17 mouse cellular contexts compared by ENCODE assay signal in the genomic region with DNA sequence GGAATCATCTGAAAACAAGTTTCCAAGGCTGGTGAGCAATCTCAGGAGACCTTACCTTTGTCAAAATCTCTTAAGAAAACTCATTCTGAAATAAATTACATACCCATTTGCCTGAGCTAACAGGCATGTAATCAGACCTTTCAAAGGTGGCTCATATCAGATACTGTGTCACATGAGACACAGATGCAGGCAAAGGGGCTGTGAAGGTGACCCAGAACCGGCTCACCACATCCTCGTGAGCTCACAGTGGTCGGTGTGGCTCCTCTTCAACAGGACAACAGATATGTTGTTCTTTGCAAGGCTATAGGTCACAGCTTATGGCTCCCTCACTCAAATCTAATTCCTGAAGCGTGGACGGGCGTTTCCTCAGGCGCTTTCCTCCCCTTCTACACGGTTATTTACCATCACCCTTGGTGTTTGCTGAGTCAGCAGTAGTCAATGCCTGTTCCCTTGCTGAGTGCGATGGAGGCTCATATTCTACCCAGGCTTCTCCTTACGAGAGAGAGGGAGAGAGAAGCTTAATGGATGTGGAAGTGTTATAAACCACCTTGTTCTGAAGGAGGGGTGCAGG. TPM values are rescaled to one million over a fixed set of nuclear protein-coding genes. Genes with fewer than 3 reads are reported as not detected.
A peak's percentile ranks its signal among the peaks of the same experiment; 100 is the strongest.
DNase-seq lines count a peak whose midpoint lies in the region; ATAC-seq and TF ChIP-seq lines count a peak whose summit lies in the region.
"Had no signal": no experiment of that assay in that cellular context is flagged by ENCODE, and none has a peak within 500 bp of the region (broad histone marks: within the 10 kb centered on the region; RNA-seq: fewer than 3 reads in every experiment).

No protein-coding gene starts in this region.

- ATAC-seq in hindbrain, embryonic 11.5 days (ENCODE audit: low FRiP score): no peak
- ATAC-seq in hindbrain, embryonic 14.5 days (ENCODE audit: low FRiP score): no peak
- ATAC-seq in neural tube, embryonic 15.5 days (ENCODE audit: low FRiP score): peak; percentile 32; the same call in 1 of the 2 replicates
- ATAC-seq: liver, embryonic 12.5 days had no signal

- no peak overlapping the region for H3K27ac ChIP-seq in hindbrain, embryonic 11.5 days (ENCODE audit: low read depth, low read length)
- H3K27ac ChIP-seq in hindbrain, embryonic 14.5 days: no peak overlapping the region
- H3K27ac ChIP-seq in testis, adult 2 months (ENCODE audit: control insufficient read depth, insufficient read depth, low read depth, low read length): peak overlapping the region; percentile 55
- H3K27ac ChIP-seq in limb, embryonic 10.5 days: no peak overlapping the region
- no peak overlapping the region for H3K27ac ChIP-seq in neural tube, embryonic 15.5 days (replicated peaks)
- H3K27ac ChIP-seq: liver, embryonic 12.5 days; lung, embryonic 15.5 days had no signal

- peak; percentile 11 for DNase-seq in hindbrain, embryonic 11.5 days (ENCODE audit: low spot score)
- DNase-seq in hindbrain, embryonic 14.5 days (ENCODE audit: low spot score): no peak
- DNase-seq in testis, postnatal 10 days (ENCODE audit: low spot score): no peak
- DNase-seq in limb, embryonic 10.5 days (ENCODE audit: low spot score): peak; percentile 25
- DNase-seq in cerebellum, postnatal 4 days (ENCODE audit: low spot score in 2 of 2): no peak
- no peak for DNase-seq in embryo, embryonic 11 days
- DNase-seq: adrenal gland, adult 8-10 months; B cell, adult 2 months; cerebellum, adult 2 months; gastrocnemius, postnatal 36 days; kidney, postnatal 14 days; right cerebral cortex, postnatal 25 days; thymus, adult 18-20 months had no signal

- H3K27me3 ChIP-seq in hindbrain, embryonic 11.5 days (ENCODE audit: control insufficient read depth, insufficient read depth, low read length): no peaks in the 10 kb centered on the region
- H3K27me3 ChIP-seq in hindbrain, embryonic 14.5 days (ENCODE audit: control insufficient read depth, insufficient read depth, low read length): no peaks in the 10 kb centered on the region
- H3K27me3 ChIP-seq in testis, adult 2 months (ENCODE audit: control insufficient read depth, insufficient read depth, low read length): no peaks in the 10 kb centered on the region
- H3K27me3 ChIP-seq in limb, embryonic 10.5 days (ENCODE audit: low read depth, poor library complexity, severe bottlenecking): no peaks in the 10 kb centered on the region
- H3K27me3 ChIP-seq in neural tube, embryonic 15.5 days (replicated peaks): no peaks in the 10 kb centered on the region
- H3K27me3 ChIP-seq: liver, embryonic 12.5 days; lung, embryonic 15.5 days had no signal

- no peaks in the 10 kb centered on the region for H3K9me3 ChIP-seq in hindbrain, embryonic 11.5 days (ENCODE audit: control insufficient read depth, low read length)
- H3K9me3 ChIP-seq in hindbrain, embryonic 14.5 days (ENCODE audit: control insufficient read depth, low read length): no peaks in the 10 kb centered on the region
- no peaks in the 10 kb centered on the region for H3K9me3 ChIP-seq in limb, embryonic 10.5 days (replicated peaks)
- no peaks in the 10 kb centered on the region for H3K9me3 ChIP-seq in neural tube, embryonic 15.5 days (replicated peaks)
- H3K9me3 ChIP-seq: liver, embryonic 12.5 days; lung, embryonic 15.5 days had no signal

- H3K9ac ChIP-seq in hindbrain, embryonic 11.5 days (ENCODE audit: low read depth, low read length): no peak overlapping the region
- H3K9ac ChIP-seq in hindbrain, embryonic 14.5 days: no peak overlapping the region
- H3K9ac ChIP-seq in neural tube, embryonic 15.5 days (replicated peaks): no peak overlapping the region
- H3K9ac ChIP-seq: liver, embryonic 12.5 days; lung, embryonic 15.5 days had no signal

- no peaks in the 10 kb centered on the region for H3K4me1 ChIP-seq in hindbrain, embryonic 11.5 days (replicated peaks; ENCODE audit: control insufficient read depth, insufficient read depth, low read length)
- no peaks in the 10 kb centered on the region for H3K4me1 ChIP-seq in hindbrain, embryonic 14.5 days (replicated peaks; ENCODE audit: control insufficient read depth, insufficient read depth, low read length)
- H3K4me1 ChIP-seq in testis, adult 2 months (ENCODE audit: control insufficient read depth, insufficient read depth, low read length): no peaks in the 10 kb centered on the region
- H3K4me1 ChIP-seq in limb, embryonic 10.5 days: no peaks in the 10 kb centered on the region
- H3K4me1 ChIP-seq in neural tube, embryonic 15.5 days: no peaks in the 10 kb centered on the region
- H3K4me1 ChIP-seq: liver, embryonic 12.5 days; lung, embryonic 15.5 days had no signal

- H3K4me3 ChIP-seq in hindbrain, embryonic 11.5 days (ENCODE audit: low read depth, low read length): no peak overlapping the region
- H3K4me3 ChIP-seq in hindbrain, embryonic 14.5 days (replicated peaks; ENCODE audit: low read length): no peak overlapping the region
- peak overlapping the region; percentile 79 for H3K4me3 ChIP-seq in testis, adult 2 months (ENCODE audit: control insufficient read depth, low read depth, low read length)
- no peak overlapping the region for H3K4me3 ChIP-seq in limb, embryonic 10.5 days
- H3K4me3 ChIP-seq in neural tube, embryonic 15.5 days (replicated peaks): no peak overlapping the region
- H3K4me3 ChIP-seq: liver, embryonic 12.5 days; lung, embryonic 15.5 days had no signal

- no peak for TF ChIP-seq CTCF in testis, adult 2 months (IDR thresholded peaks at IDR 0.05; ENCODE audit: control insufficient read depth, insufficient read depth, insufficient replicate concordance, low read depth, low read length)

- TF ChIP-seq POLR2A in testis, adult 2 months (IDR thresholded peaks at IDR 0.05; ENCODE audit: control insufficient read depth, low read depth, low read length): no peak

- WGBS in hindbrain, embryonic 11.5 days: 64% methylated on average over 10 of the region's 10 CpGs
- WGBS in hindbrain, embryonic 14.5 days: 61% methylated on average over 10 of the region's 10 CpGs
- 75% methylated on average over 10 of the region's 10 CpGs for WGBS in limb, embryonic 10.5 days
- WGBS in neural tube, embryonic 15.5 days: 65% methylated on average over 10 of the region's 10 CpGs

- H3K36me3 ChIP-seq in hindbrain, embryonic 11.5 days (ENCODE audit: control insufficient read depth, insufficient read depth, low read length): no peaks in the 10 kb centered on the region
- H3K36me3 ChIP-seq in hindbrain, embryonic 14.5 days (replicated peaks; ENCODE audit: control insufficient read depth, insufficient read depth): no peaks in the 10 kb centered on the region
- H3K36me3 ChIP-seq in testis, adult 2 months (ENCODE audit: control insufficient read depth, insufficient read depth, low read length): no peaks in the 10 kb centered on the region
- no peaks in the 10 kb centered on the region for H3K36me3 ChIP-seq in limb, embryonic 10.5 days
- H3K36me3 ChIP-seq in neural tube, embryonic 15.5 days: no peaks in the 10 kb centered on the region
- H3K36me3 ChIP-seq: liver, embryonic 12.5 days; lung, embryonic 15.5 days had no signal

- no peak overlapping the region for H3K4me2 ChIP-seq in hindbrain, embryonic 11.5 days (replicated peaks; ENCODE audit: low read depth, low read length)
- no peak overlapping the region for H3K4me2 ChIP-seq in hindbrain, embryonic 14.5 days (replicated peaks)
- no peak overlapping the region for H3K4me2 ChIP-seq in neural tube, embryonic 15.5 days
- H3K4me2 ChIP-seq: liver, embryonic 12.5 days; lung, embryonic 15.5 days had no signal

RNA-seq across cellular contexts. Expression of gene Deup1, which starts 8.6 kb away (rescaled TPM):
- 6.2 and 7.4 TPM in 2 replicates for polyA plus RNA-seq in hindbrain, embryonic 11.5 days (2014; fragmentation: Nextera tagmentation; extraction: Ambion mirVana)
- 1.5 and 2.8 TPM in 2 replicates for polyA plus RNA-seq in hindbrain, embryonic 14.5 days (2014; fragmentation: Nextera tagmentation; extraction: Ambion mirVana)
- polyA plus RNA-seq in testis, adult 2 months (2012; rRNA removed): 73.6 and 78.6 TPM in 2 replicates
- 0.18 and 0.24 TPM in 2 replicates for polyA plus RNA-seq in limb, embryonic 10.5 days (2016; fragmentation: Nextera tagmentation; extraction: Ambion mirVana)
- polyA plus RNA-seq in neural tube, embryonic 15.5 days (2015; fragmentation: Nextera tagmentation; extraction: Ambion mirVana): 0.35 and 0.86 TPM in 2 replicates
- polyA plus RNA-seq: liver, embryonic 12.5 days had no signal

Comparison
In these comparisons a context has a peak if more than half of its experiments do, and no peak if none do; other contexts are left out.
1. DNase-seq: peak in hindbrain, embryonic 11.5 days (single experiment) and limb, embryonic 10.5 days (single experiment); none in hindbrain, embryonic 14.5 days (single experiment), testis, postnatal 10 days (single experiment), cerebellum, postnatal 4 days (0 of 2) and embryo, embryonic 11 days (single experiment).